Mouse (Mus musculus) kidney, embryonic 16.5 days (tissue): ENCODE measurements around the gene Nudt4. TPM values are rescaled to one million over a fixed set of nuclear protein-coding genes. Genes with fewer than 3 reads are reported as not detected.

ENCODE experiments used
- ATAC-seq: fragments of 200-750 bp; cut with Nextera tagmentation; 2 replicates; pipeline ENCODE4 v1.8.0; 2017; ENCODE audit warnings: moderate TSS enrichment; ENCODE audit not compliant: low FRiP score, low TSS enrichment
- H3K27ac ChIP-seq: fragments of 300-500 bp; sonication (generic); 2 replicates; pipeline ENCODE4 v1.5.1; 2014; ENCODE audit warnings: low read length
- H3K27me3 ChIP-seq: fragments of 300-500 bp; sonication (generic); 2 replicates; pipeline ENCODE4 v1.6.1; 2014; ENCODE audit warnings: low read length, control low read depth, mixed read lengths; ENCODE audit not compliant: insufficient read depth
- H3K36me3 ChIP-seq: fragments of 300-500 bp; sonication (generic); 2 replicates; pipeline ENCODE4 v1.6.1; 2014; ENCODE audit warnings: low read length, control low read depth, mixed read lengths; ENCODE audit not compliant: insufficient read depth
- H3K4me1 ChIP-seq: fragments of 300-500 bp; sonication (generic); 2 replicates; pipeline ENCODE4 v1.6.1; 2014; ENCODE audit warnings: low read length, control low read depth, mixed read lengths; ENCODE audit not compliant: insufficient read depth
- H3K4me2 ChIP-seq: fragments of 300-500 bp; sonication (generic); replicated peaks from 2 replicates; pipeline ENCODE4 v1.6.1; 2014; ENCODE audit warnings: low read depth, low read length
- H3K4me3 ChIP-seq: fragments of 300-500 bp; sonication (generic); 2 replicates; pipeline ENCODE4 v1.5.1; 2014; ENCODE audit warnings: mild to moderate bottlenecking, low read length
- H3K9ac ChIP-seq: fragments of 300-500 bp; sonication (generic); replicated peaks from 2 replicates; pipeline ENCODE4 v1.6.1; 2014; ENCODE audit warnings: low read length
- H3K9me3 ChIP-seq: fragments of 300-500 bp; sonication (generic); 2 replicates; pipeline ENCODE4 v1.6.1; 2016; ENCODE audit warnings: low read length, control low read depth
- WGBS: fragments of 180-500 bp; shearing (Covaris S2); extraction: QIAGEN DNeasy Blood & Tissue Kit; methylation state at CpG from one replicate; pipeline ENCODE4 v1.1.7; 2014; 5-methylcytosine and 5-hydroxymethylcytosine counted together
- polyA plus RNA-seq: library from polyadenylated mRNA; unstranded; fragments of >200 nt; fragmentation: Nextera tagmentation; extraction: Ambion mirVana; gene quantifications from 2 replicates; pipeline ENCODE4 v1.2.1, GENCODE M21; 2015

Gene Nudt4
- 119 and 132 TPM in 2 replicates for polyA plus RNA-seq

GRCm38 (mm10) chr10:95563851-95564845 lies at the start of gene Nudt4:
Gene Nudt4, minus strand, starts transcription at chr10:95564146.
- peak within 1 kb of the TSS; percentile 93 for H3K4me3 ChIP-seq
- peak within 1 kb of the TSS; percentile 91 for H3K27ac ChIP-seq
- ATAC-seq = peak; percentile 91
- peak within 1 kb of the TSS; percentile 92 for H3K9ac ChIP-seq
- peaks cover 22% of the 10 kb centered on the region for H3K4me1 ChIP-seq
- no peaks in the 10 kb centered on the region for H3K36me3 ChIP-seq
- 2% methylated on average over 83 of the region's 97 CpGs for WGBS
- H3K9me3 ChIP-seq = no peaks in the 10 kb centered on the region
- no peaks in the 10 kb centered on the region for H3K27me3 ChIP-seq
- H3K4me2 ChIP-seq = peak within 1 kb of the TSS; percentile 86

GRCm38 (mm10) chr10:95611331-95611721 lies 47.4 kb upstream of the Nudt4 start:
- no peak overlapping the region for H3K4me3 ChIP-seq
- H3K9me3 ChIP-seq = no peaks in the 10 kb centered on the region
- no peaks in the 10 kb centered on the region for H3K27me3 ChIP-seq
- peaks cover 8% of the 10 kb centered on the region; the same call in 1 of the 2 replicates for H3K4me1 ChIP-seq
- peak; percentile 68 for ATAC-seq
- no peaks in the 10 kb centered on the region for H3K36me3 ChIP-seq
- H3K9ac ChIP-seq = peak overlapping the region; percentile 54; the same call in 1 of the 2 replicates
- 24% methylated on average over 10 of the region's 10 CpGs for WGBS
- H3K27ac ChIP-seq = peak overlapping the region; percentile 51
- H3K4me2 ChIP-seq = peak overlapping the region; percentile 38

GRCm38 (mm10) chr10:95610666-95611330 lies 46.9 kb upstream of the Nudt4 start:
- H3K4me1 ChIP-seq = peaks cover 8% of the 10 kb centered on the region; the same call in 1 of the 2 replicates
- H3K36me3 ChIP-seq = no peaks in the 10 kb centered on the region
- peak overlapping the region; percentile 38 for H3K4me2 ChIP-seq
- ATAC-seq = no peak
- WGBS = 23% methylated on average over 16 of the region's 16 CpGs
- no peaks in the 10 kb centered on the region for H3K9me3 ChIP-seq
- H3K9ac ChIP-seq = peak overlapping the region; percentile 54; the same call in 1 of the 2 replicates
- H3K4me3 ChIP-seq = no peak overlapping the region
- H3K27ac ChIP-seq = peak overlapping the region; percentile 51
- H3K27me3 ChIP-seq = no peaks in the 10 kb centered on the region

GRCm38 (mm10) chr10:95604979-95605613 lies 41.1 kb upstream of the Nudt4 start:
- WGBS = 16% methylated on average over 22 of the region's 22 CpGs
- no peaks in the 10 kb centered on the region for H3K27me3 ChIP-seq
- H3K9ac ChIP-seq = peak overlapping the region; percentile 57
- H3K4me1 ChIP-seq = peaks cover 10% of the 10 kb centered on the region
- peak overlapping the region; percentile 47 for H3K4me2 ChIP-seq
- peak overlapping the region; percentile 67; the same call in 1 of the 2 replicates for H3K27ac ChIP-seq
- peak overlapping the region; percentile 22 for H3K4me3 ChIP-seq
- H3K9me3 ChIP-seq = no peaks in the 10 kb centered on the region
- H3K36me3 ChIP-seq = no peaks in the 10 kb centered on the region
- ATAC-seq = peak; percentile 93

- no peak for ATAC-seq
- Histone ChIP-seq H3K4me1 (peaks cover 9% of the 10 kb centered on the region), H3K9ac (no peak overlapping the region), H3K27me3 (no peaks in the 10 kb centered on the region), H3K4me3 (no peak overlapping the region), H3K9me3 (no peaks in the 10 kb centered on the region), H3K27ac (no peak overlapping the region), H3K36me3 (no peaks in the 10 kb centered on the region), H3K4me2 (no peak overlapping the region)
- WGBS = 61% methylated on average over 5 of the region's 5 CpGs
Measured at GRCm38 (mm10) chr10:95600527-95600926, 36.6 kb upstream of the Nudt4 start.

GRCm38 (mm10) chr10:95599740-95600139 lies 35.8 kb upstream of the Nudt4 start:
- no peak for ATAC-seq
- WGBS = 83% methylated on average over 7 of the region's 7 CpGs
- H3K9ac ChIP-seq = no peak overlapping the region
- no peaks in the 10 kb centered on the region for H3K9me3 ChIP-seq
- no peak overlapping the region for H3K4me3 ChIP-seq
- H3K4me1 ChIP-seq = peaks cover 1% of the 10 kb centered on the region
- H3K27ac ChIP-seq = no peak overlapping the region
- no peaks in the 10 kb centered on the region for H3K27me3 ChIP-seq
- H3K36me3 ChIP-seq = no peaks in the 10 kb centered on the region
- H3K4me2 ChIP-seq = no peak overlapping the region

- H3K27ac ChIP-seq = no peak overlapping the region
- 86% methylated on average over 15 of the region's 15 CpGs for WGBS
Measured at GRCm38 (mm10) chr10:95598056-95598587, 34.2 kb upstream of the Nudt4 start.

GRCm38 (mm10) chr10:95595852-95596639 lies 32.1 kb upstream of the Nudt4 start:
- Histone ChIP-seq H3K27ac (no peak overlapping the region), H3K9me3 (no peaks in the 10 kb centered on the region), H3K27me3 (no peaks in the 10 kb centered on the region), H3K4me2 (no peak overlapping the region), H3K4me3 (no peak overlapping the region), H3K36me3 (no peaks in the 10 kb centered on the region), H3K4me1 (no peaks in the 10 kb centered on the region), H3K9ac (no peak overlapping the region)
- 52% methylated on average over 8 of the region's 8 CpGs for WGBS
- ATAC-seq = no peak

More at GRCm38 (mm10) chr10:95598056-95598587, 34.2 kb upstream of the Nudt4 start:
- Histone ChIP-seq H3K4me2 (no peak overlapping the region), H3K9ac (no peak overlapping the region), H3K36me3 (no peaks in the 10 kb centered on the region), H3K27me3 (no peaks in the 10 kb centered on the region), H3K4me1 (no peaks in the 10 kb centered on the region), H3K4me3 (no peak overlapping the region), H3K9me3 (no peaks in the 10 kb centered on the region)
- ATAC-seq = no peak

- Histone ChIP-seq H3K36me3 (no peaks in the 10 kb centered on the region), H3K4me3 (no peak overlapping the region), H3K27me3 (no peaks in the 10 kb centered on the region), H3K9ac (no peak overlapping the region), H3K9me3 (no peaks in the 10 kb centered on the region), H3K4me1 (no peaks in the 10 kb centered on the region), H3K4me2 (no peak overlapping the region), H3K27ac (no peak overlapping the region)
- WGBS = 44% methylated on average over 11 of the region's 11 CpGs
- ATAC-seq = no peak
Measured at GRCm38 (mm10) chr10:95594414-95594813, 30.5 kb upstream of the Nudt4 start.
